Mouse (Mus musculus) lung, postnatal 0 days (tissue): ENCODE results near the gene Pabpc4.

Source experiments
- CTCF ChIP-seq: IDR thresholded peaks from 2 replicates; pipeline ENCODE4 v1.5.1; 2016; ENCODE audit warnings: antibody characterized with exemption, mild to moderate bottlenecking
- EP300 ChIP-seq: IDR thresholded peaks from 2 replicates; pipeline ENCODE4 v1.6.1; 2016; ENCODE audit warnings: antibody characterized with exemption, mild to moderate bottlenecking, control low read depth

DNA sequence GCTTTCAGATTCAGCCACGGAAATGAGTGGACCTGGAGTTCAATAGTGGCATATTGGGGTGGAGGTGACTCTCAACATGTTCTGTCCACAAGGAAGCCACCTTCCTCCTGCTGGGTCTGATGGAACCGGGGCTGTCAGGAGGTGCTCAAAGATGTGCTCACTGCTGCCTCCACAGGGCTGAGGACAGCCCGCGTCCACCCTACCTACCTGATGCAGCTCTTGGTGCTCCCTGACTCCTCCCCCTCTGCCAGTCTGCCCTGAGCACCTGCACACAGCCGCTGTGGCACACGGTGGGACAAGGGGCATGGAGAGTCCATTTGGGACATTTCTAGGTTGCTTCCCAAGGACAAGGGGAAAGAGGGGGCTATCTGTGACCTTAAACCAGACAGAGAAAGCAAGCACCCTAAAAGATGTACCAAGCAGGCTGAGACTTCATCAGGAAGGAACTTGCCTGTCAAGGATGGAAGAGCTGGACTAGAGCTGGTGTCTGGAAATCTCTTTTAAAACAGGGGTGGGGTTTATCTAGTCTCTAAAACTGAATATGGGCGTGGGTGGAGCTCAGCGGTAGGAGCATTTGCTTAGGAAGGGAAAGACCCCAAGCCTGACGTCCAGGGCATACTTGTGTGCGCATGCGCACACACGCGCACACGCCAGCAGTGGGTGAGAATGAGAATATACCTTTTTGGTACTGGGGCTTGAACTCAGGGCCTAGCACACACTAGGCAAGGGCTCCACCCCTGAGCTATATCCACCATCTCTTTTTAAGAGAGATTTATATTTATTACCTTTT is 73.8 kb downstream of the Pabpc4 start:
- TF ChIP-seq CTCF (peak; percentile 5; the same call in 1 of the 2 replicates), EP300 (no peak)
